Mouse (Mus musculus) intestine, postnatal 0 days (tissue): ENCODE data around the gene Ccdc106. TPM values are rescaled to one million over a fixed set of nuclear protein-coding genes. Genes with fewer than 3 reads are reported as not detected.
"Not testable (repeated sequence)": the region's sequence is repeated elsewhere in the genome, so short reads cannot be mapped to it uniquely, and the experiment has no call there.

Experiments used
- ATAC-seq: fragments of 200-750 bp; cut with Nextera tagmentation; 2 replicates; pipeline ENCODE4 v1.8.0; 2017; ENCODE audit warnings: mild to moderate bottlenecking, moderate TSS enrichment, moderate library complexity
- H3K27ac ChIP-seq: fragments of 300-500 bp; sonication (generic); 2 replicates; pipeline ENCODE4 v1.5.1; 2014; ENCODE audit warnings: mild to moderate bottlenecking, low read depth, low read length, moderate library complexity
- H3K27me3 ChIP-seq: fragments of 300-500 bp; sonication (generic); replicated peaks from 2 replicates; pipeline ENCODE4 v1.6.1; 2014; ENCODE audit warnings: low read length, mixed read lengths; ENCODE audit not compliant: control insufficient read depth, insufficient read depth
- H3K36me3 ChIP-seq: fragments of 300-500 bp; sonication (generic); 2 replicates; pipeline ENCODE4 v1.6.1; 2014; ENCODE audit warnings: mild to moderate bottlenecking, moderate library complexity; ENCODE audit not compliant: control insufficient read depth, insufficient read depth
- H3K4me1 ChIP-seq: fragments of 300-500 bp; sonication (generic); replicated peaks from 2 replicates; pipeline ENCODE4 v1.6.1; 2014; ENCODE audit warnings: antibody characterized with exemption, low read length, mixed read lengths; ENCODE audit not compliant: control insufficient read depth, insufficient read depth
- H3K4me2 ChIP-seq: fragments of 300-500 bp; sonication (generic); replicated peaks from 2 replicates; pipeline ENCODE4 v1.6.1; 2014; ENCODE audit warnings: low read depth, mild to moderate bottlenecking, moderate library complexity
- H3K4me3 ChIP-seq: fragments of 300-500 bp; sonication (generic); 2 replicates; pipeline ENCODE4 v1.5.1; 2014; ENCODE audit warnings: low read depth, low read length
- H3K9ac ChIP-seq: fragments of 300-500 bp; sonication (generic); 2 replicates; pipeline ENCODE4 v1.6.1; 2014; ENCODE audit warnings: mild to moderate bottlenecking, low read depth, low read length
- H3K9me3 ChIP-seq: fragments of 300-500 bp; sonication (generic); 2 replicates; pipeline ENCODE4 v1.6.1; 2016; ENCODE audit warnings: mixed run types; ENCODE audit not compliant: control insufficient read depth
- CTCF ChIP-seq: sonication (generic); IDR thresholded peaks from 2 replicates; pipeline ENCODE4 v1.5.1; 2016; ENCODE audit warnings: low read depth, mild to moderate bottlenecking, control low read depth, antibody characterized with exemption, moderate library complexity
- WGBS: fragments of 180-500 bp; shearing (Covaris S2); extraction: QIAGEN DNeasy Blood & Tissue Kit; methylation state at CpG from one replicate; pipeline ENCODE4 v1.1.7; 2014; 5-methylcytosine and 5-hydroxymethylcytosine counted together
- polyA plus RNA-seq: library from polyadenylated mRNA; unstranded; fragments of >200 nt; fragmentation: Nextera tagmentation; extraction: Ambion mirVana; gene quantifications from 2 replicates; pipeline ENCODE4 v1.2.1, GENCODE M21; 2015

The Ccdc106 gene
- polyA plus RNA-seq, 1 experiment from 2014 or later, result 8.8 TPM

DNA sequence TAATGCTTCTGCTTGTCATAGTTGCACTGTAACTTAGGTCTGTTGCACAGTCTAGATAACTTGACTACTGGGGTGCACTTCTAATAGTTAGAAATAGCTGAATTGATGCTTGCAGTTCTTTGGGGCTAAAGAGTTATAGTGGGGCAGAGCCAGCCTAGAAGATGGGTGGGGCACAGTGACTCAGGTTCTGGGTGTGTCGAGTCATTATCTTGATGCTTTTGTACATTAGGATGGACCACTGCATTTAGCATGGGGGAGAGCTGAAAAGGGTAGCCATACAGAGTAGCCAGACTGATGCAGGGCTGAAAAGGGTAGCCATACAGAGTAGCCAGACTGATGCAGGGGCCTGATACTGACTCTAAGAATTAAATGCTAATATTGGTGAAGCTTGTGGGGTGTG is 53.2 kb downstream of the Ccdc106 start:
- H3K36me3 ChIP-seq, result peaks cover 88% of the 10 kb centered on the region
- no peaks in the 10 kb centered on the region for H3K9me3 ChIP-seq

DNA sequence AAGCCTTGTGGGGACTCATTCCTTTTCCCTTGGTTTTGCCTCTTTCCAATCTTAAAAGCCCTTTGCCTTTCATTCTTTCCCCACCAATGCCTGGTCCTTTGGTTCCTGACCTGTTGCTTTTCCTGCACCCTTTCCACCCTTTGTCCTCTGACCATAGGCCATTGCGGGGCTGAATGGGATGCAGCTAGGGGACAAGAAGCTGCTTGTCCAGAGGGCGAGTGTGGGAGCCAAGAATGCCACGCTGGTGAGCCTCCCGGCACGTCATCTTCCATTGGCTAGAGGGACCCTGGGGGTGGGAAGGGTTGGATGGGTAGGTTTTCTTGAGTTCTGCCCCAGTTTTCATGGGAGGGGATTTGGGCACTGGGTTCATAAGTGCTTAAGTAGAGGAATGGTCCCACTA is 54.6 kb downstream of the Ccdc106 start:
- no peak overlapping the region for H3K4me3 ChIP-seq
- peaks cover 79% of the 10 kb centered on the region for H3K36me3 ChIP-seq
- H3K27me3 ChIP-seq, result no peaks in the 10 kb centered on the region
- no peak overlapping the region for H3K27ac ChIP-seq
- ATAC-seq, result no peak
- no peak overlapping the region for H3K9ac ChIP-seq
- no peak overlapping the region for H3K4me2 ChIP-seq
- H3K9me3 ChIP-seq, result no peaks in the 10 kb centered on the region
- H3K4me1 ChIP-seq, result no peaks in the 10 kb centered on the region
- WGBS, result 94% methylated on average over 5 of the region's 5 CpGs
- TF ChIP-seq CTCF, result no peak

More for the DNA sequence above, 53.2 kb downstream of the Ccdc106 start:
- WGBS, result 25% methylated on average over 1 of the region's 1 CpGs
- H3K27me3 ChIP-seq, result no peaks in the 10 kb centered on the region
- TF ChIP-seq CTCF, result no peak
- H3K27ac ChIP-seq, result no peak overlapping the region
- H3K9ac ChIP-seq, result no peak overlapping the region
- no peak overlapping the region for H3K4me3 ChIP-seq
- ATAC-seq, result no peak
- H3K4me1 ChIP-seq, result no peaks in the 10 kb centered on the region
- H3K4me2 ChIP-seq, result no peak overlapping the region

- no peak for ATAC-seq
- H3K9ac ChIP-seq, result no peak overlapping the region
- no peaks in the 10 kb centered on the region for H3K27me3 ChIP-seq
- H3K4me3 ChIP-seq, result no peak overlapping the region
- H3K36me3 ChIP-seq, result peaks cover 59% of the 10 kb centered on the region
- H3K4me2 ChIP-seq, result no peak overlapping the region
- WGBS, result 44% methylated on average over 2 of the region's 2 CpGs
- H3K9me3 ChIP-seq, result no peaks in the 10 kb centered on the region
- H3K4me1 ChIP-seq, result no peaks in the 10 kb centered on the region
- H3K27ac ChIP-seq, result peak overlapping the region; percentile 50; the same call in 1 of the 2 replicates
- TF ChIP-seq CTCF, result no peak
Measured at GRCm38 (mm10) chr7:5076931-5077330, 56.6 kb downstream of the Ccdc106 start.

DNA sequence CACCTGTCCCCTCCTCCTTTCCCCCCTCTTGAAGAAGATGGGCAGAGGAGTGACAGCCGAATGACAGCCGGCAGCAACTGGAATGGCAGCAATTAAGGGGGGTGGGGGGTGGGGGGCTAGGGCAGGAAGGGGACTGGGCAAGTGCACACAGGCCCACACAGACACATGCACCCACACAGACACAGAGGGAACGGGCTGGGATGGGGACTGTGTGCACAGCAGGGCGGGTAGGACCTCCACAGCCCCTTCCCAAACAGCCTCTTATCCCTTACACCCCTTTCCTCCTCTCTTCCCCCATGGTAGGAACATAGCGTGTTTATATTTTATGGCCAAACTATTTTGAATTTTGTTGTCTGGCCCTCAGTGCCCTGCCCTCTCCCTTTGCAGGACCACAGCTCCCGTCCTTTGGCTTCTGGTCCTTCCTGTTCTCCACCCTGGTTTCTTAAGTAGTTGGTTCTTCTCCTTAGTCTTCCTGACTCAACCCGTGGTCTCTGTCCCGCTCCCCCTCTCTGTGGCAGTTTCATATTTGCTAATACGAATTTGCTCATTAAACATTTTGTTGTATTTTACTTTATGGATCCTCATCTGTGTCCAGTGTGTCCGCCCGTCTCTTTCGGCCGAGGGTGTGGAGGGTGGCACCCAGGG is 59.1 kb downstream of the Ccdc106 start:
- Histone ChIP-seq H3K4me2 (peak overlapping the region; percentile 75), H3K4me3 (peak overlapping the region; percentile 95), H3K27ac (peak overlapping the region; percentile 99), H3K9ac (peak overlapping the region; percentile 98), H3K36me3 (peaks cover 36% of the 10 kb centered on the region)
- not testable (repeated sequence) for H3K4me1 ChIP-seq, H3K27me3 ChIP-seq, ATAC-seq, H3K9me3 ChIP-seq
- WGBS, result 39% methylated on average over 10 of the region's 13 CpGs

- no peaks in the 10 kb centered on the region for H3K4me1 ChIP-seq
- H3K36me3 ChIP-seq, result peaks cover 33% of the 10 kb centered on the region
- H3K9me3 ChIP-seq, result no peaks in the 10 kb centered on the region
- TF ChIP-seq CTCF, result no peak
- H3K4me2 ChIP-seq, result peak within 1 kb of the TSS; percentile 75
- H3K9ac ChIP-seq, result peak within 1 kb of the TSS; percentile 98
- peak; percentile 86 for ATAC-seq
- peak within 1 kb of the TSS; percentile 95 for H3K4me3 ChIP-seq
- H3K27ac ChIP-seq, result peak within 1 kb of the TSS; percentile 99
- no peaks in the 10 kb centered on the region for H3K27me3 ChIP-seq
- WGBS, result under 1% methylated on average over 68 of the region's 81 CpGs
Measured at GRCm38 (mm10) chr7:5080010-5080751, 59.8 kb downstream of the Ccdc106 start, which contains the start of gene Epn1. Gene Epn1 (plus strand): TSS chr7:5080235.

GRCm38 (mm10) chr7:5080815-5081214 is 60.5 kb downstream of the Ccdc106 start:
- ATAC-seq, result no peak
- TF ChIP-seq CTCF, result no peak
- no peaks in the 10 kb centered on the region for H3K4me1 ChIP-seq
- peak overlapping the region; percentile 75 for H3K4me2 ChIP-seq
- H3K27me3 ChIP-seq, result no peaks in the 10 kb centered on the region
- peak overlapping the region; percentile 95 for H3K4me3 ChIP-seq
- H3K9me3 ChIP-seq, result no peaks in the 10 kb centered on the region
- H3K27ac ChIP-seq, result peak overlapping the region; percentile 99
- 6% methylated on average over 6 of the region's 6 CpGs for WGBS
- peaks cover 35% of the 10 kb centered on the region for H3K36me3 ChIP-seq
- peak overlapping the region; percentile 98 for H3K9ac ChIP-seq
